Mouse (Mus musculus) heart, embryonic 16.5 days (tissue): ENCODE measurements around the gene Zfp683. TPM values are rescaled to one million over a fixed set of nuclear protein-coding genes. Genes with fewer than 3 reads are reported as not detected.

Experiments used
- ATAC-seq: fragments of 200-750 bp; cut with Nextera tagmentation; replicated peaks from 2 replicates; pipeline ENCODE4 v1.8.0; 2017; ENCODE audit warnings: moderate number of reproducible peaks; ENCODE audit not compliant: insufficient read depth, low FRiP score; ENCODE audit errors: extremely low read depth
- H3K27ac ChIP-seq: fragments of 300-500 bp; sonication (generic); 2 replicates; pipeline ENCODE4 v1.5.1; 2014; ENCODE audit warnings: mild to moderate bottlenecking, low read length, control low read depth, moderate library complexity
- H3K27me3 ChIP-seq: fragments of 300-500 bp; sonication (generic); 2 replicates; pipeline ENCODE4 v1.6.1; 2014; ENCODE audit warnings: low read length, mixed read lengths; ENCODE audit not compliant: control insufficient read depth, insufficient read depth
- H3K36me3 ChIP-seq: fragments of 300-500 bp; sonication (generic); 2 replicates; pipeline ENCODE4 v1.6.1; 2014; ENCODE audit not compliant: control insufficient read depth, insufficient read depth
- H3K4me1 ChIP-seq: fragments of 300-500 bp; sonication (generic); 2 replicates; pipeline ENCODE4 v1.6.1; 2014; ENCODE audit warnings: low read length, mixed read lengths; ENCODE audit not compliant: control insufficient read depth, insufficient read depth
- H3K4me2 ChIP-seq: fragments of 300-500 bp; sonication (generic); 2 replicates; pipeline ENCODE4 v1.6.1; 2014; ENCODE audit warnings: low read depth, mild to moderate bottlenecking, control low read depth, low read length
- H3K4me3 ChIP-seq: fragments of 300-500 bp; sonication (generic); 2 replicates; pipeline ENCODE4 v1.5.1; 2014; ENCODE audit warnings: mild to moderate bottlenecking, control low read depth, low read length
- H3K9ac ChIP-seq: fragments of 300-500 bp; sonication (generic); 2 replicates; pipeline ENCODE4 v1.6.1; 2014; ENCODE audit warnings: low read length, control low read depth
- H3K9me3 ChIP-seq: fragments of 300-500 bp; sonication (generic); replicated peaks from 2 replicates; pipeline ENCODE4 v1.6.1; 2016; ENCODE audit warnings: low read length; ENCODE audit not compliant: control insufficient read depth
- WGBS: fragments of 180-500 bp; shearing (Covaris S2); extraction: QIAGEN DNeasy Blood & Tissue Kit; methylation state at CpG from one replicate; pipeline ENCODE4 v1.1.7; 2014; 5-methylcytosine and 5-hydroxymethylcytosine counted together
- polyA plus RNA-seq: library from polyadenylated mRNA; unstranded; fragments of >200 nt; fragmentation: Nextera tagmentation; extraction: Ambion mirVana; gene quantifications from 2 replicates; pipeline ENCODE4 v1.2.1, GENCODE M21; 2015

Gene Zfp683
- polyA plus RNA-seq, 1 experiment from 2014 or later: 0.09 TPM

DNA sequence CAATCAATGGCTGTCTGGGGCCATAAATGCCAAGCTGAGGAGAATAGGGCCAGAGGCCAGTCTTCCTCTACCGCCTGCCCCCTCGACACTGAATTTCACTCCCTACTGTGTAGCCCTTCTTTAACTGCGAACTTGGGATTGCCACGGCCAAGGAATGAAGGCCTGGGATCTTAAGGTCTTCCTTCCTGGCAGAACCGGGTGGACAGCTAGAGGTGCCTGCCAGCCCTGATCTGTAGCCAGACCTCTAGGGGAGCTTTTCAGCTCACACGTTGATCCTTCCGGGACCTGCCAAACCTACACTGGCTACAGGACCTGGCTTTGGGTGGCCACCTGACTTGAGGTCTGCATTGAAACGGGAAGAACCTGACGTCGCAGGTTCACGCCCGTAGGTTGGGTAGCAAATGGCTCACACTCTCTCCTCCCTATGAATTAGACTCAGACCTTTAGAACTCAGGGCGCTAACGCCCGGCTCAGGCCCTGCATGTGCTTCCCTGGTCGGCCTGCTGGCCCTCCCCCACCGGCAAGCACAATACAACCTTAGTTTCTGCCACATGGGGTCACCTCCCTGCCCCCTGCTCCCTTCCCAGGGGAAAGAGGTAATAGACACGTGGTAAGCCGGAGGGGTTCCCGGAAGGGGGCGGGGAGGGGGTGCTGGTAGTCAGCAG is 36.3 kb upstream of the Zfp683 start:
- H3K4me3 ChIP-seq: peak overlapping the region; percentile 36
- peak overlapping the region; percentile 40 for H3K4me2 ChIP-seq
- no peaks in the 10 kb centered on the region for H3K36me3 ChIP-seq
- H3K9ac ChIP-seq: no peak overlapping the region
- WGBS: 5% methylated on average over 21 of the region's 21 CpGs
- H3K27me3 ChIP-seq: peaks cover 46% of the 10 kb centered on the region
- peaks cover 14% of the 10 kb centered on the region for H3K4me1 ChIP-seq
- no peaks in the 10 kb centered on the region for H3K9me3 ChIP-seq
- ATAC-seq: no peak
- no peak overlapping the region for H3K27ac ChIP-seq

DNA sequence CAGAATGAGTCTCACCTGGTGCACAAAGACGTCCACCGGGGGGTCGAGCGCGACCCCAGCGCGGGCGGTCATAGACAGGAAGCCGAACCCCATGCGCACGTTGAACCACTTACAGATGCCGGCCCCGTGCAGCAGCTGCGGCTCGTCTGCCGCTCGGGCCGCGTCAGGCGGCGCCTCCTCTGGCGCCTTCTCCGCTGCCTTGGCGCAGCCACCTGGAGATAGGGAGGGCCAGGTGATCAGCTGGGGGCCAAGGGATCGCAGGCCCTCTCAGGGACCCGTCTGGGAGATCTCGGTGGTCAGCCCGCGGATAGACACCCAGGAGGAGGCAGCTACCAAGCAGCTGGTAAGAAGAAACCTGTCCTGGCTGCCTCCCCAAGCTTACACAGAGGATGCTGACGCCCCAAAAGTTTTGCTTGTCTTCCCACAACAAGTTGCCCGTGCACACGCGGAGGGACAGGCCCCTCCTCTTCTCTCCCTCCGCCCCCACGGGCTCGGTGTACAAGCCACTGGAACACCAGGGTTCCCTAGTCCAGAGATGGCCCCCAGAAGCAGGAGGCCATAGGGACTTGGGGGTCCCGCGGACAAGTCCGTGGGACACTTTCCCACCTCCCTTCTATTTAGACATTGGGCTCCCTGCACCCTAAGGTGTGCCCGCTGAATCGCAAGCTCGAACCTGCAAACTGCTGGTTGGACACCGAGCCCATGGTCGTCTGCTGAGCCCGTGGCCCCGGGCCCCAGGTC is 35.4 kb upstream of the Zfp683 start:
- Histone ChIP-seq H3K4me1 (peaks cover 9% of the 10 kb centered on the region), H3K4me3 (peak overlapping the region; percentile 36), H3K9me3 (no peaks in the 10 kb centered on the region), H3K36me3 (no peaks in the 10 kb centered on the region), H3K9ac (no peak overlapping the region), H3K4me2 (peak overlapping the region; percentile 40), H3K27me3 (peaks cover 46% of the 10 kb centered on the region), H3K27ac (no peak overlapping the region)
- ATAC-seq: no peak
- WGBS: under 1% methylated on average over 46 of the region's 46 CpGs

DNA sequence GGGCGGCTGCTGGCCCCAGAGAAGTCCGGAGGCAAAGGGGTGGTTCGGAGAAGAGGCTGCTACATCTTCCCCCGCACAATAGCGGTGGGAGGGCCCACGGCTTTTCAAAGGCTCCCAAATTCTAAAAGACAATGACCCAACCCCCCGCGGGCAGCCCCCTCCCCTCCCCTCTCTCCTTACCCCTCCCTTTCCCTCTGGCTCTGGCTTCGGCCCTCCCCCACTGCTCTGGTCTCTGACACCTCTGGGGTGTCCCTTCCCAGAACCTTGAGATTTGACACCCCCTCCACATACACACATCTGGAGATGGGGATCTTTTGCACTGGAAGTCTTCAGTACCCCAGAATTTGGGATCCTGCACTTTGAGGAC is 34.9 kb upstream of the Zfp683 start, which contains the start of gene Lin28a:
TSS of gene Lin28a (minus strand) at position 63 of the 367 bp plus-strand sequence.
- Histone ChIP-seq H3K4me1 (peaks cover 9% of the 10 kb centered on the region), H3K4me3 (peak within 1 kb of the TSS; percentile 36), H3K9me3 (no peaks in the 10 kb centered on the region), H3K9ac (no peak within 1 kb of the TSS), H3K27ac (no peak within 1 kb of the TSS), H3K36me3 (no peaks in the 10 kb centered on the region), H3K4me2 (peak within 1 kb of the TSS; percentile 40), H3K27me3 (peaks cover 47% of the 10 kb centered on the region)
- WGBS: 1% methylated on average over 9 of the region's 9 CpGs
- no peak for ATAC-seq

DNA sequence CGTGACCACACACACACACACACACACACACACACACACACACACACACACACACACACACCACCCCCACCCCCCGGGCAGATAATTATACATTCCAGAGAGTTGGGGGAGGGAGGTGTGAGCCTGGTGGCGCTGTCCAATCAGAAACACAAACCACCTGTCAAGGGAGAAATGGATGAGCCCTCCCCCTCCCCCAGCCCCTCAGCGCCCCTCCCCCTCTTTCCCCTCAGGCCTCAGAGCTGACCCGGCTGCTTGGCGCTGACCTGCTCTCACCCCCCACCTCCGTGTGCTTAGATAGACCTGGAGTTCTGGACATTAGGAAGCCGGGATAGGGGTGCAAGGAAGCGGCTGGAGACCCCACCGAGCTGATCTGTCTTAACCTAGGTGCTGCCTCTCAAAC is 34.4 kb upstream of the Zfp683 start:
- Histone ChIP-seq H3K9ac (no peak overlapping the region), H3K4me1 (peaks cover 9% of the 10 kb centered on the region), H3K9me3 (no peaks in the 10 kb centered on the region), H3K4me3 (no peak overlapping the region), H3K36me3 (no peaks in the 10 kb centered on the region), H3K4me2 (no peak overlapping the region), H3K27ac (no peak overlapping the region), H3K27me3 (peaks cover 49% of the 10 kb centered on the region)
- no peak for ATAC-seq
- 3% methylated on average over 7 of the region's 10 CpGs for WGBS

DNA sequence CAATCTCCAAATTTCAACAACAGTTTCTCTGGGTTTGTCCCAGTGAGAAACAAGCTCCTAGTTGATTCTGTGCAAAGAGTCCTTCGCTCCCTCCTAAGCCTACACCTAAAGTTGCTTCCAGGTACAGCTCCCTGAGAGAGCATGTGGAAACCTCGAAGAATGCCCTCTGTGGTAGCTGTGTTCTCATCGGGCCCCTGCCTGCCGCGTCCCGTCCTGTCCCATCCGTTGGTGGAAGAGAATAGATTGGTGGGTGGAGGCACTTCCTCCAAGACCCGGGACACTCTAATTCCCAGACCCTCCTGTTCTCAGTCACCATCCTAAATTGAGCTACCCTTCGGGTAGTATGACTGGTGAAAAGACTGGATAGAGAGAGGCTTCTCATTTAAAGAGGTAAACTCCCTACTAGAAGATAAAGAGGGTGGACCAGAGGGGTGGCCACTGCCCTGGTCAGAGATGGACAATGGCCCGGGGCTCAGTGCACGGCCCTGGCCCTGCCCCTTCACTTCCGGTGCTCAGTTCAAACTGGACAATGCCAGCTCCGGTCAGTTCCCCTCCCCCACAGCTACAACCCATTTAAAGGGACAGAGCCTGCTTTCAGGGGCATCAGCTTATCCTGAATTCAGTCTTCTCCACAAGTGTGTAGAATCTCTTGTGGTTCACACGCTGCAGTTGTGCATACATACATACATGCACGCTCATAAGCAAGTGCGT is 33.8 kb upstream of the Zfp683 start:
- WGBS: 2% methylated on average over 16 of the region's 16 CpGs
- Histone ChIP-seq H3K4me1 (peaks cover 9% of the 10 kb centered on the region), H3K4me2 (no peak overlapping the region), H3K9ac (no peak overlapping the region), H3K36me3 (no peaks in the 10 kb centered on the region), H3K27me3 (peaks cover 49% of the 10 kb centered on the region), H3K27ac (no peak overlapping the region), H3K4me3 (no peak overlapping the region), H3K9me3 (no peaks in the 10 kb centered on the region)
- no peak for ATAC-seq

DNA sequence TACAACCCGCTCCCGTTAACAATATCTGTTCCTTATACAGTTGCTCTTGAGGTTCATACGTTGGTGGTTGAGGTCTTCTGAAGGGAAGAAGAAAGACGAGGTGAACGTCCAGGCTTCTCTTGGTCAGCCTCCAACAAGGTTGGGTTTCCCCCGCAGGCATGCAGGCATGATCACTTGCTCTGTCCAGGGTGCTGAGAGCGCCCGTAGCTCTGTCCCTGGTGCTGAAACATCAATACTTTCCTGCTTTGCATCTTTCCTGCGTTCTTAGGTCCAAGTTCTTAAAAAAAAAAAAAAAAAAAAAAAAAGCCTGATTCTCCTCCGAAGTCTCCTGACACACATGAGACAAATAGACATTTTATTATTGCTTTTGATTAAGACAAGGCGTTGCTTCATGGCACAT is 33.0 kb upstream of the Zfp683 start:
- no peak overlapping the region for H3K9ac ChIP-seq
- no peak overlapping the region for H3K4me2 ChIP-seq
- WGBS: 2% methylated on average over 11 of the region's 11 CpGs
- H3K4me3 ChIP-seq: no peak overlapping the region
- H3K27ac ChIP-seq: no peak overlapping the region
- no peaks in the 10 kb centered on the region for H3K9me3 ChIP-seq
- H3K27me3 ChIP-seq: peaks cover 49% of the 10 kb centered on the region
- ATAC-seq: no peak
- H3K4me1 ChIP-seq: peaks cover 9% of the 10 kb centered on the region
- no peaks in the 10 kb centered on the region for H3K36me3 ChIP-seq

DNA sequence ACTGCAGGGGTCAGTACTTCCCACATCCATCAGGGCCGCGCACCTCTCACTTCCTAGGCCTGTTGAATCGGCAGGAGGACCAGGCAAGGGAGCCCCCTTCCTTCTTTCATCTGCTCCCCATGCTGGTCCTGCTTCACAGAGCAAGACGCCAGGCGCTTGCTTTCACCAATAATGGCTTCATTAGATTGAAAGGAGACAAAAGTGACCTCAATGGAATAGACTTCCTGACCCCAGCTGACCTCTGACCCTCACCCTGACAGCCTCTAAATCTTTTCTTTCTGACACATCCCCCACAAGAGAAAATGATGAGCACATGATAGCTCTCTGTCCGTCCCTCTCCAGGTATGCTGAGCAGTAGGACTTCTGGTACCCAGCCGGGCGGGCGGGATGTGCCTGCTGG is 27.8 kb upstream of the Zfp683 start:
- H3K4me1 ChIP-seq: no peaks in the 10 kb centered on the region
- H3K9me3 ChIP-seq: no peaks in the 10 kb centered on the region
- 70% methylated on average over 9 of the region's 9 CpGs for WGBS
- H3K9ac ChIP-seq: no peak overlapping the region
- no peaks in the 10 kb centered on the region for H3K36me3 ChIP-seq
- no peak overlapping the region for H3K4me3 ChIP-seq
- no peak for ATAC-seq
- 0 out of 2 replicates have a peak, but pooled peaks cover 3% of the 10 kb centered on the region for H3K27me3 ChIP-seq
- no peak overlapping the region for H3K27ac ChIP-seq
- no peak overlapping the region for H3K4me2 ChIP-seq

DNA sequence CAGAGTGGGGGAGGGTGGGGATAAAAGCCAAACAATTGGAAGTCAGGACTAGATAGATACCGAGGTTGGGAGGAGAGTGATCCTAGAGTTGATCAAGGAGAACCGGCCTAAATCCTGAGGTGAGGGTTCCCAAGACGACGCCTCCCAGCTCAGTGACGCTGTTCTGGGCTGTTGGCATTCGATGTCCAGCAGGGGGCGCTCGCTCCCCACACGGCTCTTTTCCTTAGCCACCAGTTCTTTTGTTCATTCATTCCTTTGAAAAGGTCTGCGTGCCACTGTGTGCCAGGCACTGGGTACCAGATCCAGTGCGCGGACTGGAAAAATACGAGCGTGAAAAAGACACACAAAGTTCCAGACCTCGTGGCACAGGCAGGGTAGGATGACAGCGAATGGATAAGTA is 17.7 kb upstream of the Zfp683 start:
- H3K4me1 ChIP-seq: peaks cover 2% of the 10 kb centered on the region
- H3K9me3 ChIP-seq: no peaks in the 10 kb centered on the region
- no peak overlapping the region for H3K27ac ChIP-seq
- H3K9ac ChIP-seq: no peak overlapping the region
- H3K27me3 ChIP-seq: no peaks in the 10 kb centered on the region
- ATAC-seq: 0 out of 2 replicates have a peak, but pooled peaks have one; percentile 37
- 6% methylated on average over 16 of the region's 16 CpGs for WGBS
- no peaks in the 10 kb centered on the region for H3K36me3 ChIP-seq
- no peak overlapping the region for H3K4me3 ChIP-seq
- no peak overlapping the region for H3K4me2 ChIP-seq
